Mouse (Mus musculus) lung, postnatal 14 days (tissue): ENCODE measurements at regions not wholly inside any gene's neighbourhood (a gene's known extent, or its start where the extent isn't known, plus 50 kb on each side); places are given as distances from the start of the nearest gene placed in this dataset.
A peak's percentile ranks its signal among the peaks of the same experiment; 100 is the strongest.
"Not testable (repeated sequence)": the region's sequence is repeated elsewhere in the genome, so short reads cannot be mapped to it uniquely, and the experiment has no call there.

ENCODE experiments used
- DNase-seq: peaks from one replicate; pipeline ENCODE4 v3.0.0; 2021

GRCm38 (mm10) chr11:14136142-14136541 lies 462.9 kb upstream of the Pom121l12 start:
- no peak for DNase-seq

GRCm38 (mm10) chr11:14142376-14142775 lies 456.7 kb upstream of the Pom121l12 start:
- DNase-seq = not testable (repeated sequence)

DNA sequence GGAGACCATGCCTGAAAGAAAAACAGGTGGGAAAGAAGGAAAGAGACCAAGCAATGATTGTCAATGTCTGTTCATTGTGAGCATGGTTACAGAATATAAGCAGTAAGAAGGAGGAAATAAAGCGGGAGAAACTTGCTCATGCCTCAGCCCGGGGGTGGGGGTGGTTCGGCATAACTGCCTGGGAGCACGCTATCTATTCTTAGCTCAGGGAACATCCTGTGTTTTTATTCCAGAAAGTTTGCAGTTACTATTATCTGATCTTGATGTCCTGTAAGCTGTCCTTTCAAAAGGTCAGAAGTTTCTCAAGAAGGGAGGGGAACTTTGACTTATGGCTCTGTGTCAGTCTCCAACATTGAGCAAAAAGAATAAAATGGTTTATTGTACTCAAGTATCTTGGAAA lies 451.4 kb upstream of the Pom121l12 start:
- DNase-seq = peak; percentile 7

DNA sequence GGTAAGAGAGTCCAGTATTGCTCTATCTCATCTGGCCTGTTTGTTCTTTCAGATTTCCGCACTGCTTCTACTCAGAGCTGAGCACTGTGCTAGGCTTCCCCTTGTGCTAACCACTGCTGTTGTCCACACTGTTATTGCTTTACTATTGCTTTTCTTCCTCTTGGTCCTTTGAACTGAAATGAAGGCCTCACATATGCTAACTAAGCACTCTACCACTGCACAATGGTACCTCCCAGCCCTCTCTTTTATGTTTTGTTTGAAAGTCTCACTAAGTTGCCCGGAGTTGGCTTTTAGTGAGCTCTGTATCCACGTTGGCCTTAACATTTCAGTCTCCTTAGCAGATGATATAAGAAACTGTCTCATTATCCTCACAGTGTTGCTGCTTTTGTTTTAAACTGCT lies 439.7 kb upstream of the Pom121l12 start:
- DNase-seq = no peak

DNA sequence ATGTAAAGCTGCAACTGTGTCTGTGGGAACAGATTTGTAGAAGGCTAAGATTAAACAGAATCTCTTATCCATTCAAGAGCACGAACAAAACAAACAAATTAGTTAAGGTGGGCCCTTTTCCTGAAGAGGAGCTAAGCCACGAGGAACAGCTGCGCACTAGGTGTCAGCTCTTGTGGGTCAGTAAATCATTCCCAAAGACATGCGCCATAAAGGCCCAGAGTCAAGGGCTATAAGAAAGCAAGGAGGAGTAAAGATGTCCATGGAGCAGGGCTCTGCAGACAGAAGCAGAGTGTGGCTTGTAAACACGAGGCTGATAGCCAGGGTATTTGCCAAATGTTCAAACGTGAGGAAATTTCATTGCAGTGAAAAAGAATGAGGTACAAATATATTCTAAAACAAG lies 429.6 kb upstream of the Pom121l12 start:
- DNase-seq = no peak

DNA sequence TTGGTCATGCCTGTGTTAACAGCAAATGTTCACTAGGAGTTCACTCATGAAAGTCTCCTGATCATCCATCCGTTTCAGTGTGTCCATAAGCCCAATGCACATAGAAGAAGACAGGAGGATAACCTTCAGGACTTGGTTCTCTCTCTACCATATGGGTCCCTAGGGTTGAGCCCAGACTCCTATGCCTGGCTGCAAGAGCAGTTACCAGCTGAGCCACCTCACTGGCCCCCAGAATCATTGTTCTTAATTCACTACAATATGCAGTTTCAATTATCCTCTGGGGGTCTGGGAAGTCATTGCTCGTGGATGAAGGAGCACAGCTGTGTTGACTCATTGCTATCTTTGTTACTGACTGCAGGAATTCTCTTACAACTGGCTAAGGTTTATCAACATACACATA lies 424.5 kb upstream of the Pom121l12 start:
- DNase-seq = no peak

- no peak for DNase-seq
Observed at GRCm38 (mm10) chr11:14182020-14182419, 417.1 kb upstream of the Pom121l12 start.

DNA sequence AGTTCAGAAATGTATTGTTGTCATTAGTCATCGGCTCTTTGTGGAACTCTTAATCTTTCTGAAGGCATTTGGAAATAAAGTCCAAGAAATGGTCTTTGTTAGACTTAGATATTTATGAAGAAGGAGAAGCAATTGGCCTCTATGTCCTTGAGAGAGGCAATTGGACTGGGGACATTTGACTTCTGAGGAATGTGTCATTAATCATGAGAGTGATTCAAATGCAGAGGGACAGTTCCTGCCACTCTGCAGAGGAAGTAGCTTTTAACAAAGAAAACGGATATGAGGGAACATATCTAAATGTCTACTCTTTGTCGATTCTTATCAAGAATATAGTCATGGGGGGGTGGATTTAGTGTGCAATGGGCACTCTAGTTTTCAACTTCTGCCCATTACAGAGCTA lies 416.6 kb upstream of the Pom121l12 start:
- no peak for DNase-seq

GRCm38 (mm10) chr11:14183258-14183968 lies 415.7 kb upstream of the Pom121l12 start:
- DNase-seq = no peak

GRCm38 (mm10) chr11:14195081-14195480 lies 404.0 kb upstream of the Pom121l12 start:
- DNase-seq = no peak
